In genomic region chr5:63766715-63767114, GRCm38 (mm10) we compare ENCODE assay signal across 8 mouse cellular contexts. TPM values are rescaled to one million over a fixed set of nuclear protein-coding genes. Genes with fewer than 3 reads are reported as not detected.
A peak's percentile ranks its signal among the peaks of the same experiment; 100 is the strongest.
DNase-seq lines count a peak whose midpoint lies in the region; ATAC-seq lines count a peak whose summit lies in the region.

No protein-coding gene starts in this region.

- ATAC-seq in granulocyte monocyte progenitor cell, adult 5-6 weeks (replicated peaks; ENCODE audit: poor library complexity, severe bottlenecking) = peak; percentile 86

- no peaks in the 10 kb centered on the region for H3K27me3 ChIP-seq in midbrain, embryonic 10.5 days (ENCODE audit: low read depth, poor library complexity, severe bottlenecking)

- WGBS in midbrain, embryonic 10.5 days = 46% methylated on average over 6 of the region's 6 CpGs

- no peak overlapping the region for H3K27ac ChIP-seq in midbrain, embryonic 10.5 days (replicated peaks)

- H3K9me3 ChIP-seq in midbrain, embryonic 10.5 days (replicated peaks) = no peaks in the 10 kb centered on the region

- no peak overlapping the region for H3K4me3 ChIP-seq in midbrain, embryonic 10.5 days

- intact Hi-C loops in gastrocnemius, postnatal 14 days (cut with DNase I; ENCODE audit: low total_unique reads) = no loop called here

- no peaks in the 10 kb centered on the region for H3K4me1 ChIP-seq in midbrain, embryonic 10.5 days

- DNase-seq in gastrocnemius, postnatal 14 days = peak; percentile 17
- DNase-seq in gastrocnemius, adult 8-10 months (ENCODE audit: low spot score in 2 of 2) = no peak
- peak; percentile 75 for DNase-seq in CD4-positive, CD25-positive, alpha-beta regulatory T cell, adult 2 months (ENCODE audit: low read depth, low spot score)
- DNase-seq in c-Kit-positive CD71-negative TER-119-negative erythroid progenitor cells, embryonic 14.5 days (ENCODE audit: low read depth) = peak; percentile 52
- peak; percentile 37 to 55 for DNase-seq in layer of hippocampus, postnatal 36 days
- DNase-seq in midbrain, embryonic 10.5 days (ENCODE audit: low spot score) = peak; percentile 29
- peak; percentile 15 to 31 for DNase-seq in spleen, postnatal 36 days (ENCODE audit: low spot score in 2 of 2)

- no peaks in the 10 kb centered on the region for H3K36me3 ChIP-seq in midbrain, embryonic 10.5 days

RNA-seq across cellular contexts. Expression of gene 0610040J01Rik, which starts 45.4 kb away (rescaled TPM):
- total RNA-seq in gastrocnemius, postnatal 14 days (2021) = 1 to 10 TPM in 1 of 2 experiments, under 1 TPM in 1; 0.91 to 1.2 TPM
- total RNA-seq in gastrocnemius, adult 8-10 months (2022) = 10 to 100 TPM; 13.8 to 20.0 (median 14.3) TPM
- 7.8 and 13.1 TPM in 2 replicates for total RNA-seq in granulocyte monocyte progenitor cell, adult 5-6 weeks (2014; fragmentation: Nextera tagmentation)
- 4.7 and 5.6 TPM in 2 replicates for total RNA-seq in granulocyte monocyte progenitor cell, adult 5-6 weeks (2017)
- total RNA-seq in layer of hippocampus, postnatal 36 days (2021) = 1 to 10 TPM; 2.9 to 5.9 TPM
- polyA plus RNA-seq in midbrain, embryonic 10.5 days (2016; fragmentation: Nextera tagmentation; extraction: Ambion mirVana) = 1.2 and 1.7 TPM in 2 replicates

Comparison
In these comparisons a context has a peak if more than half of its experiments do, and no peak if none do; other contexts are left out.
1. DNase-seq: peak in gastrocnemius, postnatal 14 days (single experiment), CD4-positive, CD25-positive, alpha-beta regulatory T cell, adult 2 months (single experiment), c-Kit-positive CD71-negative TER-119-negative erythroid progenitor cells, embryonic 14.5 days (single experiment), layer of hippocampus, postnatal 36 days (2 of 2), midbrain, embryonic 10.5 days (single experiment) and spleen, postnatal 36 days (2 of 2); none in gastrocnemius, adult 8-10 months (0 of 2).